Mouse (Mus musculus): ENCODE data around the gene Ntm. TPM values are rescaled to one million over a fixed set of nuclear protein-coding genes. Genes with fewer than 3 reads are reported as not detected.

The Ntm gene
- polyA plus RNA-seq, 1 experiment from 2014 or later: not detected

- 72% methylated on average over 4 of the region's 4 CpGs for WGBS (ENCODE audit: missing documents)
- no peak overlapping the region for H3K4me3 ChIP-seq (ENCODE audit: inconsistent target)
- H3K27ac ChIP-seq: no peak overlapping the region
- H3K36me3 ChIP-seq (ENCODE audit: inconsistent target): no peaks in the 10 kb centered on the region
- H3K79me2 ChIP-seq (ENCODE audit: inconsistent target): no peaks in the 10 kb centered on the region
Measured at GRCm38 (mm10) chr9:29472226-29472625, 490.7 kb downstream of the Ntm start.

- no peak overlapping the region for H3K27ac ChIP-seq
- H3K36me3 ChIP-seq (ENCODE audit: inconsistent target): no peaks in the 10 kb centered on the region
- no peak overlapping the region for H3K4me3 ChIP-seq (ENCODE audit: inconsistent target)
- no peaks in the 10 kb centered on the region for H3K79me2 ChIP-seq (ENCODE audit: inconsistent target)
- WGBS (ENCODE audit: missing documents): 77% methylated on average over 4 of the region's 4 CpGs
Measured at GRCm38 (mm10) chr9:29464756-29465155, 498.2 kb downstream of the Ntm start.

GRCm38 (mm10) chr9:29462970-29463593, 499.9 kb downstream of the Ntm start:
- Histone ChIP-seq H3K79me2 (ENCODE audit: inconsistent target) (no peaks in the 10 kb centered on the region), H3K27ac (no peak overlapping the region), H3K36me3 (ENCODE audit: inconsistent target) (no peaks in the 10 kb centered on the region), H3K4me3 (ENCODE audit: inconsistent target) (no peak overlapping the region)
- 73% methylated on average over 9 of the region's 10 CpGs for WGBS (ENCODE audit: missing documents)

DNA sequence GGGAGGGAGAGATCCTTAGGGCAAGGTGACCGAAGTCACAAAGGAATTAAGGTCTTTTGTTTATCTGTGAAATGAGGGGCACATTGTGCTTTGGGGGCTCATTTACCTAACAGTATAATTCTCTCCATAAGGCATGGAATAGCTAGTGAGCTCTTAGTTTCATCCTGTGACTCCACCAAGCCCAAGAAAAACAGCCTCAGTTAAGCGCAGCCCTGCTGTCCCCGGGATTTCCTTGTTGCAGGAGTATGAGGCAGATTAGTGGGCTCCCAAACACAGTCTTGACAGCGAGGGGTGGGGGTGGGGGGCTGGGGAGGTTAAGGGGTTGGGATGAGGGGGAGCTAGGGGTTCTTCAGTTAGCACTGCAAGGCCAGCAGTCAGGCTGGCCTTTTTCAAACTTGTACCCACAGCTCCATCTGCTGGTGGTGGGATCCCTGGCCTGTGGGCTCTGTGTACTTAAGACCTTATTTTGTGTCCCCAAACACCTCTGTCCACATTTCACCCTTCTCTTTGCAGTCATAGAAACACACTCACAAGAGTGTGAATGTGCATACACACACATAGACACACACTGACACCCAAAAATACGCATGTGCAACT, 504.9 kb downstream of the Ntm start:
- WGBS (ENCODE audit: missing documents): 34% methylated on average over 5 of the region's 5 CpGs
- no peaks in the 10 kb centered on the region for H3K79me2 ChIP-seq (ENCODE audit: inconsistent target)
- H3K36me3 ChIP-seq (ENCODE audit: inconsistent target): no peaks in the 10 kb centered on the region
- H3K27ac ChIP-seq: no peak overlapping the region
- no peak overlapping the region for H3K4me3 ChIP-seq (ENCODE audit: inconsistent target)

DNA sequence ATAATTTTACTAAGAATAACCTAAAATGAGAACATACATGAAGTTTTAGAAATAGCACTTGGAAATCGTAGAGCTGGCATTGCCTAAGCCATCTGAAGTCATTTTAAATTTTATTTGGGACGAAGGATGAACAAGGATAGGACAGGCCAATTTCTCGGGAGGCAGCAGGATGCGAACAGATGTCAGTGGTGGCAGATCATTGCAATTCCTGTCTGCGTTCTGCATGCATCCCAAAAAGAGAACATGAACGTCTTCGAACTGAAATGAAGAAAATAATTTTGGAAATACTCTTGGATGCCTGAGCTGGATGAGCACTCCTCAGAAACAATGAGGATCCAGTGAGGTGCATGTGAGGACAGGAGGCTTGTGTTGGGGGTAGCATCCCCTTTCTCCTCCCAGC, 506.9 kb downstream of the Ntm start:
- Histone ChIP-seq H3K79me2 (ENCODE audit: inconsistent target) (no peaks in the 10 kb centered on the region), H3K4me3 (ENCODE audit: inconsistent target) (no peak overlapping the region), H3K36me3 (ENCODE audit: inconsistent target) (no peaks in the 10 kb centered on the region), H3K27ac (no peak overlapping the region)
- WGBS (ENCODE audit: missing documents): 88% methylated on average over 7 of the region's 7 CpGs

DNA sequence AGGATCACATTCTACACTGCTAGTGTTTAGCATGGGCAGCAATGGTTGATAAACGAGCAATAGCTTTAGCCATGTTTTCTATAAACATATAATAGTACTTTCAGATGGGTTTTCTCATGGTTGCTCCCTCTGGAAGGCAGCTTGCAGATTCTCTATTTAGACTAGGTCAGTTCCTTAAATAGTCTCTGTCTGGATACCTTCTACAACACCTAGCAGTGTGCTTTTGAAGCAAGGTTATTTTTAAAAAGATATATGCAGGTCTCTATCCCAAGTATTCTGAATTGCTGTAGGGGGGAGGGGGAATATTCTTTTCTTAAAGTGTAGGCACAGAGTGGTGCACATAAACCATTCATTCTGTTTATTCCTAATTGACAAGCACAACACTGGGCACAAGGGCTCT, 511.7 kb downstream of the Ntm start:
- Histone ChIP-seq H3K79me2 (ENCODE audit: inconsistent target) (no peaks in the 10 kb centered on the region), H3K27ac (no peak overlapping the region), H3K36me3 (ENCODE audit: inconsistent target) (no peaks in the 10 kb centered on the region), H3K4me3 (ENCODE audit: inconsistent target) (no peak overlapping the region)
- 78% methylated on average over 1 of the region's 1 CpGs for WGBS (ENCODE audit: missing documents)

DNA sequence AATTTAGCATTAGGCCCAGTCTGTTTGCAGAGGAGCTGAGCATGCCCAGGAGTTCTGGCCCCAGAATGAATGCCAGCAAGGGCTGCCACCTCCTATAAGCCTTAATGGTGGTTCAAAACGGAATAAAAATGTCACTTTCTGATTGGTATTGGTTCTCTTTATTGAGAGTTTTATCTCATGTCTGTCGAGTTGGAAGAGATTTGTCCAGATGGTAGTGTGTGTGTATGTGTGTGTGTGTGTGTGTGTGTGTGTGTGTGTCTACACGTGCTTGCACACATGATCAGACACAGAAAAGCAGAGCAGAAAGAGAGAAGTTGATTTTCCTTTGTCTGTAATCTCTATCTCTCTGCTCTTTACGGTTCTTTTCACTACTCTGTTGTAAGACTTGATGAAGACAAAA, 518.9 kb downstream of the Ntm start:
- H3K79me2 ChIP-seq (ENCODE audit: inconsistent target): no peaks in the 10 kb centered on the region
- no peak overlapping the region for H3K4me3 ChIP-seq (ENCODE audit: inconsistent target)
- 86% methylated on average over 4 of the region's 4 CpGs for WGBS (ENCODE audit: missing documents)
- H3K36me3 ChIP-seq (ENCODE audit: inconsistent target): no peaks in the 10 kb centered on the region
- no peak overlapping the region for H3K27ac ChIP-seq

DNA sequence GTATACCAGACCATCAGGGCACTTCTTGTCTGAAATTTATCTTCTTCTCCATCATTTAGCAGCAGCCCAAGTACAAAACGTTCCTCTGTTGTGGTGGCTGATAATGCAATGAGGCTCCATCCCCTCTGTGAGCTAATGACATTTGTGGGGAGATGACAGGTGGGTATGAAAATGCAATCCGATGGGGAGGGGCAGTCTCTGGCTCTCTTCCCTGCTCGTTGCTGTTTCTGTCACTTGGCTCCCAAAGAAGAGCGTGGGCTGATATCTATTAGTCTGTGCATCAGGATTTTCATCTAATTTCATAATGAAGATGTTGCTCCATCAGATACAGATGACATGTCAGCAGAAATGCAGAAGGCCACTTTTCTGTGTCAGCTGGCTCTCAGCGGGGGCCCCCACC, 523.5 kb downstream of the Ntm start:
- no peaks in the 10 kb centered on the region for H3K36me3 ChIP-seq (ENCODE audit: inconsistent target)
- H3K4me3 ChIP-seq (ENCODE audit: inconsistent target): no peak overlapping the region
- no peaks in the 10 kb centered on the region for H3K79me2 ChIP-seq (ENCODE audit: inconsistent target)
- WGBS (ENCODE audit: missing documents): 62% methylated on average over 5 of the region's 5 CpGs
- no peak overlapping the region for H3K27ac ChIP-seq

- Histone ChIP-seq H3K27ac (no peak overlapping the region), H3K79me2 (ENCODE audit: inconsistent target) (no peaks in the 10 kb centered on the region), H3K36me3 (ENCODE audit: inconsistent target) (no peaks in the 10 kb centered on the region), H3K4me3 (ENCODE audit: inconsistent target) (no peak overlapping the region)
- 39% methylated on average over 5 of the region's 6 CpGs for WGBS (ENCODE audit: missing documents)
Measured at GRCm38 (mm10) chr9:29434611-29435010, 528.3 kb downstream of the Ntm start.

DNA sequence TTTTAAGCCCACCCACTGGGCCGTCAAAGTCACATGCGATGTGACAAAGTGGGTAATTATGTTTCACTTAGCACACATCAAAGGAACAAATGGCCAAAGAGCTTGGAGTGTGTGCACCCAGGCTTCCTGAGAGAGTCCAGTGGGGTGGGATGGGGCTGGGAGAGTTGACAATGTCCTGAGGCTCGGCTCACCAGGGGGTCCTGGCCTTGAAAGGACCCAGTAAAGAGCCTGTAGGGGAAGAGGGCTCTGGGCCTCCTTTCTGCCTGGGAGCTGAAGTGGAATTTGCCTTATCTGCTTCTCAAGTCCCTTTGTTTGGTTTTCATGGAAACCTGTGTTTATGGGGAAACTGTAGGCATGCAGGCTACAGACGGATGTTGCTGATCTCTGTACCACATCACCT, 529.0 kb downstream of the Ntm start:
- Histone ChIP-seq H3K36me3 (ENCODE audit: inconsistent target) (no peaks in the 10 kb centered on the region), H3K27ac (no peak overlapping the region), H3K79me2 (ENCODE audit: inconsistent target) (no peaks in the 10 kb centered on the region), H3K4me3 (ENCODE audit: inconsistent target) (no peak overlapping the region)
- 15% methylated on average over 4 of the region's 4 CpGs for WGBS (ENCODE audit: missing documents)

GRCm38 (mm10) chr9:29433156-29433555, 529.8 kb downstream of the Ntm start:
- Histone ChIP-seq H3K36me3 (ENCODE audit: inconsistent target) (no peaks in the 10 kb centered on the region), H3K27ac (no peak overlapping the region), H3K4me3 (ENCODE audit: inconsistent target) (no peak overlapping the region), H3K79me2 (ENCODE audit: inconsistent target) (no peaks in the 10 kb centered on the region)
- 45% methylated on average over 7 of the region's 7 CpGs for WGBS (ENCODE audit: missing documents)

DNA sequence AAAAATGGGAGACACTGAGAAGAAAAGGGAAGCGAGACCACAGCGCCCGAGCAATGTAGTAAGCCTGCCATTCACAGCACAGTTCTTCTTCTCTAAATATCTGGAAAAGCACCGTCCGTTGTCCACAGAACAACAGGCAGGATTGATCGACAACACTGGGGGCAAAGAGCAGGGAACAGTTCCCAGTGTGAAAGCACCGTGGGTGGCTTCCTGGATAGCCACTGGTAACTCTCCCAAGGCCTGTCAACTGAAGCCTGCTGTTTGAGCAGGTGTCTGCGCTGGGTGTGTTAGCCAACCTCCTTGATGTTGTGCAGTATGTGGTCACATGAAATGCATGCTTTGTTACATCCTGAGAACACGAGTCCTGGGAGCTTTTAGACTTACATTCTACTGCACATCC, 531.4 kb downstream of the Ntm start:
- 83% methylated on average over 9 of the region's 9 CpGs for WGBS (ENCODE audit: missing documents)
- H3K36me3 ChIP-seq (ENCODE audit: inconsistent target): no peaks in the 10 kb centered on the region
- H3K79me2 ChIP-seq (ENCODE audit: inconsistent target): no peaks in the 10 kb centered on the region
- no peak overlapping the region for H3K4me3 ChIP-seq (ENCODE audit: inconsistent target)
- H3K27ac ChIP-seq: no peak overlapping the region

- WGBS (ENCODE audit: missing documents): 87% methylated on average over 3 of the region's 3 CpGs
- Histone ChIP-seq H3K36me3 (ENCODE audit: inconsistent target) (no peaks in the 10 kb centered on the region), H3K27ac (no peak overlapping the region), H3K4me3 (ENCODE audit: inconsistent target) (no peak overlapping the region), H3K79me2 (ENCODE audit: inconsistent target) (no peaks in the 10 kb centered on the region)
Measured at GRCm38 (mm10) chr9:29430189-29430588, 532.8 kb downstream of the Ntm start.

GRCm38 (mm10) chr9:29428322-29428721, 534.6 kb downstream of the Ntm start:
- Histone ChIP-seq H3K36me3 (ENCODE audit: inconsistent target) (no peaks in the 10 kb centered on the region), H3K4me3 (ENCODE audit: inconsistent target) (no peak overlapping the region), H3K27ac (no peak overlapping the region), H3K79me2 (ENCODE audit: inconsistent target) (no peaks in the 10 kb centered on the region)
- 55% methylated on average over 7 of the region's 7 CpGs for WGBS (ENCODE audit: missing documents)

DNA sequence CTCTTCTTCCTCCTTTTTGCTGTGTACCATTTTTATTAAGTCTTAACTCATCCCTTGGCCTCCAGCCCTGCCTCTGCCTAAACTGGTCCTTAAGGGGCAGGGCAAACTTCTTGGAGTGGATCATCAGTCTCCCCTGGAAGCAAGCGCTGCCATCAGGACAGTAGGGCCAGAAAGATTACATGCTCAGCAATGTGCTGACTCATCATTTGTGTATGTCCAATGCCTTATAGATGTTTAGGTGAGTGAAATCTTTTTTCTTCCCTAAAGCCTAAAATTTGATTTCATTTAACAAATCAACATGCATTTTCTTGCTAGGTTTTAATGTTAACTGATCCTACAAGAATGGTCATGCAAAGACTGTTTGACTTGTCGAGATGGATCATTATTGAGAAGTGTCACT, 536.7 kb downstream of the Ntm start:
- Histone ChIP-seq H3K79me2 (ENCODE audit: inconsistent target) (no peaks in the 10 kb centered on the region), H3K27ac (no peak overlapping the region), H3K36me3 (ENCODE audit: inconsistent target) (no peaks in the 10 kb centered on the region), H3K4me3 (ENCODE audit: inconsistent target) (no peak overlapping the region)
- WGBS (ENCODE audit: missing documents): 83% methylated on average over 2 of the region's 2 CpGs

GRCm38 (mm10) chr9:29415578-29415977, 547.4 kb downstream of the Ntm start:
- no peak overlapping the region for H3K4me3 ChIP-seq (ENCODE audit: inconsistent target)
- 90% methylated on average over 2 of the region's 2 CpGs for WGBS (ENCODE audit: missing documents)
- H3K79me2 ChIP-seq (ENCODE audit: inconsistent target): no peaks in the 10 kb centered on the region
- no peaks in the 10 kb centered on the region for H3K36me3 ChIP-seq (ENCODE audit: inconsistent target)
- H3K27ac ChIP-seq: no peak overlapping the region
